Mouse (Mus musculus): ENCODE measurements around the gene Rtl9. TPM values are rescaled to one million over a fixed set of nuclear protein-coding genes. Genes with fewer than 3 reads are reported as not detected.

The Rtl9 gene
- polyA plus RNA-seq, 1 experiment, result not detected

- Histone ChIP-seq H3K4me3 (ENCODE audit: low read depth, low read length) (no peak overlapping the region), H3K27me3 (ENCODE audit: control insufficient read depth, insufficient read depth, low read length, poor library complexity, severe bottlenecking) (peaks cover 1% of the 10 kb centered on the region; the same call in 1 of the 2 replicates), H3K9ac (ENCODE audit: low read depth, poor library complexity, severe bottlenecking) (no peak overlapping the region), H3K9me3 (replicated peaks; ENCODE audit: control insufficient read depth, insufficient read depth, low read length, poor library complexity, severe bottlenecking) (no peaks in the 10 kb centered on the region), H3K27ac (ENCODE audit: insufficient read depth, low read length) (no peak overlapping the region), H3K4me1 (ENCODE audit: control insufficient read depth, insufficient read depth, low read length) (no peaks in the 10 kb centered on the region), H3K36me3 (ENCODE audit: control insufficient read depth, insufficient read depth, low read length, poor library complexity, severe bottlenecking) (no peaks in the 10 kb centered on the region)
- TF ChIP-seq POLR2A (IDR thresholded peaks at IDR 0.05; ENCODE audit: insufficient read depth, low read length) (no peak), EP300 (IDR thresholded peaks at IDR 0.05; ENCODE audit: insufficient read depth, low read depth, low read length) (no peak), CTCF (IDR thresholded peaks at IDR 0.05; ENCODE audit: low read depth, low read length) (no peak)
These were observed 11.2 kb upstream of the Rtl9 start for GRCm38 (mm10) chrX:143088225-143088624.

- no peak overlapping the region for H3K9ac ChIP-seq (ENCODE audit: low read depth, poor library complexity, severe bottlenecking)
- no peaks in the 10 kb centered on the region for H3K4me1 ChIP-seq (ENCODE audit: control insufficient read depth, insufficient read depth, low read length)
- H3K9me3 ChIP-seq (replicated peaks; ENCODE audit: control insufficient read depth, insufficient read depth, low read length, poor library complexity, severe bottlenecking), result no peaks in the 10 kb centered on the region
- TF ChIP-seq CTCF (IDR thresholded peaks at IDR 0.05; ENCODE audit: low read depth, low read length) (no peak), POLR2A (IDR thresholded peaks at IDR 0.05; ENCODE audit: insufficient read depth, low read length) (no peak), EP300 (IDR thresholded peaks at IDR 0.05; ENCODE audit: insufficient read depth, low read depth, low read length) (no peak)
- H3K4me3 ChIP-seq (ENCODE audit: low read depth, low read length), result no peak overlapping the region
- no peak overlapping the region for H3K27ac ChIP-seq (ENCODE audit: insufficient read depth, low read length)
- H3K27me3 ChIP-seq (ENCODE audit: control insufficient read depth, insufficient read depth, low read length, poor library complexity, severe bottlenecking), result peaks cover 1% of the 10 kb centered on the region; the same call in 1 of the 2 replicates
- no peaks in the 10 kb centered on the region for H3K36me3 ChIP-seq (ENCODE audit: control insufficient read depth, insufficient read depth, low read length, poor library complexity, severe bottlenecking)
These were observed 8.3 kb upstream of the Rtl9 start for GRCm38 (mm10) chrX:143090904-143091588.

- Histone ChIP-seq H3K9ac (ENCODE audit: low read depth, poor library complexity, severe bottlenecking) (no peak overlapping the region), H3K9me3 (replicated peaks; ENCODE audit: control insufficient read depth, insufficient read depth, low read length, poor library complexity, severe bottlenecking) (no peaks in the 10 kb centered on the region), H3K27me3 (ENCODE audit: control insufficient read depth, insufficient read depth, low read length, poor library complexity, severe bottlenecking) (no peaks in the 10 kb centered on the region), H3K36me3 (ENCODE audit: control insufficient read depth, insufficient read depth, low read length, poor library complexity, severe bottlenecking) (no peaks in the 10 kb centered on the region), H3K4me1 (ENCODE audit: control insufficient read depth, insufficient read depth, low read length) (no peaks in the 10 kb centered on the region), H3K27ac (ENCODE audit: insufficient read depth, low read length) (no peak overlapping the region), H3K4me3 (ENCODE audit: low read depth, low read length) (no peak overlapping the region)
- no peak for TF ChIP-seq EP300 (IDR thresholded peaks at IDR 0.05; ENCODE audit: insufficient read depth, low read depth, low read length)
- TF ChIP-seq POLR2A (IDR thresholded peaks at IDR 0.05; ENCODE audit: insufficient read depth, low read length), result no peak
- no peak for TF ChIP-seq CTCF (IDR thresholded peaks at IDR 0.05; ENCODE audit: low read depth, low read length)
These were observed 1.8 kb upstream of the Rtl9 start for GRCm38 (mm10) chrX:143097551-143097950.

- H3K27ac ChIP-seq (ENCODE audit: insufficient read depth, low read length), result no peak overlapping the region
- no peaks in the 10 kb centered on the region for H3K4me1 ChIP-seq (ENCODE audit: control insufficient read depth, insufficient read depth, low read length)
- H3K36me3 ChIP-seq (ENCODE audit: control insufficient read depth, insufficient read depth, low read length, poor library complexity, severe bottlenecking), result no peaks in the 10 kb centered on the region
- H3K27me3 ChIP-seq (ENCODE audit: control insufficient read depth, insufficient read depth, low read length, poor library complexity, severe bottlenecking), result no peaks in the 10 kb centered on the region
- H3K4me3 ChIP-seq (ENCODE audit: low read depth, low read length), result no peak overlapping the region
- H3K9ac ChIP-seq (ENCODE audit: low read depth, poor library complexity, severe bottlenecking), result no peak overlapping the region
- H3K9me3 ChIP-seq (replicated peaks; ENCODE audit: control insufficient read depth, insufficient read depth, low read length, poor library complexity, severe bottlenecking), result no peaks in the 10 kb centered on the region
- TF ChIP-seq POLR2A (IDR thresholded peaks at IDR 0.05; ENCODE audit: insufficient read depth, low read length), result no peak
- TF ChIP-seq CTCF (IDR thresholded peaks at IDR 0.05; ENCODE audit: low read depth, low read length), result no peak
- no peak for TF ChIP-seq EP300 (IDR thresholded peaks at IDR 0.05; ENCODE audit: insufficient read depth, low read depth, low read length)
These were observed 3.8 kb downstream of the Rtl9 start for GRCm38 (mm10) chrX:143103146-143103545.

- no peak overlapping the region for H3K9ac ChIP-seq (ENCODE audit: low read depth, poor library complexity, severe bottlenecking)
- no peak overlapping the region for H3K27ac ChIP-seq (ENCODE audit: insufficient read depth, low read length)
- no peak for TF ChIP-seq POLR2A (IDR thresholded peaks at IDR 0.05; ENCODE audit: insufficient read depth, low read length)
- TF ChIP-seq EP300 (IDR thresholded peaks at IDR 0.05; ENCODE audit: insufficient read depth, low read depth, low read length), result no peak
- no peak for TF ChIP-seq CTCF (IDR thresholded peaks at IDR 0.05; ENCODE audit: low read depth, low read length)
- no peaks in the 10 kb centered on the region for H3K4me1 ChIP-seq (ENCODE audit: control insufficient read depth, insufficient read depth, low read length)
- no peak overlapping the region for H3K4me3 ChIP-seq (ENCODE audit: low read depth, low read length)
- no peaks in the 10 kb centered on the region for H3K9me3 ChIP-seq (replicated peaks; ENCODE audit: control insufficient read depth, insufficient read depth, low read length, poor library complexity, severe bottlenecking)
- no peaks in the 10 kb centered on the region for H3K27me3 ChIP-seq (ENCODE audit: control insufficient read depth, insufficient read depth, low read length, poor library complexity, severe bottlenecking)
- H3K36me3 ChIP-seq (ENCODE audit: control insufficient read depth, insufficient read depth, low read length, poor library complexity, severe bottlenecking), result no peaks in the 10 kb centered on the region
These were observed 6.5 kb downstream of the Rtl9 start for GRCm38 (mm10) chrX:143105866-143106265.

- H3K36me3 ChIP-seq (ENCODE audit: control insufficient read depth, insufficient read depth, low read length, poor library complexity, severe bottlenecking), result no peaks in the 10 kb centered on the region
- no peak overlapping the region for H3K4me3 ChIP-seq (ENCODE audit: low read depth, low read length)
- no peaks in the 10 kb centered on the region for H3K9me3 ChIP-seq (replicated peaks; ENCODE audit: control insufficient read depth, insufficient read depth, low read length, poor library complexity, severe bottlenecking)
- H3K9ac ChIP-seq (ENCODE audit: low read depth, poor library complexity, severe bottlenecking), result no peak overlapping the region
- H3K4me1 ChIP-seq (ENCODE audit: control insufficient read depth, insufficient read depth, low read length), result no peaks in the 10 kb centered on the region
- no peak overlapping the region for H3K27ac ChIP-seq (ENCODE audit: insufficient read depth, low read length)
- no peak for TF ChIP-seq CTCF (IDR thresholded peaks at IDR 0.05; ENCODE audit: low read depth, low read length)
- no peak for TF ChIP-seq EP300 (IDR thresholded peaks at IDR 0.05; ENCODE audit: insufficient read depth, low read depth, low read length)
- TF ChIP-seq POLR2A (IDR thresholded peaks at IDR 0.05; ENCODE audit: insufficient read depth, low read length), result no peak
- no peaks in the 10 kb centered on the region for H3K27me3 ChIP-seq (ENCODE audit: control insufficient read depth, insufficient read depth, low read length, poor library complexity, severe bottlenecking)
These were observed 13.2 kb downstream of the Rtl9 start for GRCm38 (mm10) chrX:143112546-143112945.

Other genes starting within 250 kb of the Rtl9 start
- 16.2 and 16.4 TPM in 2 replicates for gene Ammecr1, start 132.9 kb upstream of the Rtl9 start, polyA plus RNA-seq (2011; ENCODE audit: insufficient read depth, insufficient read length, low read depth, missing spikeins)

Measured in ES-Bruce4 (cell line).